Mouse (Mus musculus) ES-E14 (cell line): ENCODE results near the gene Slc7a6.

Experiments used
- CHD2 ChIP-seq: IDR thresholded peaks from 2 replicates; pipeline ENCODE4 v1.6.1; 2014; ENCODE audit warnings: mild to moderate bottlenecking, low read depth, low read length, inconsistent platforms
- HCFC1 ChIP-seq: IDR thresholded peaks from 2 replicates; pipeline ENCODE4 v1.6.1; 2012; ENCODE audit warnings: low read length, inconsistent platforms, borderline replicate concordance; ENCODE audit not compliant: insufficient read depth
- MAFK ChIP-seq: IDR thresholded peaks from 2 replicates; pipeline ENCODE4 v1.6.1; 2014; ENCODE audit warnings: mild to moderate bottlenecking, low read depth, low read length, inconsistent platforms; ENCODE audit not compliant: insufficient read depth
- ZNF384 ChIP-seq: IDR thresholded peaks from 2 replicates; pipeline ENCODE4 v1.6.1; 2012; ENCODE audit warnings: low read depth, low read length, inconsistent platforms

GRCm38 (mm10) chr8:106137218-106137905, 31.3 kb upstream of the Slc7a6 start:
- TF ChIP-seq CHD2 (no peak), MAFK (no peak), HCFC1 (no peak), ZNF384 (no peak)
